Mouse (Mus musculus) thymus, adult 2 months (tissue): Measurements from ENCODE around the gene Nhp2.

Experiments used
- CTCF ChIP-seq: fragments of 200-500 bp; IDR thresholded peaks from 2 replicates; pipeline ENCODE4 v1.5.1; 2012; ENCODE audit warnings: mild to moderate bottlenecking, control low read depth, low read length, moderate library complexity, borderline replicate concordance; ENCODE audit not compliant: control insufficient read depth, poor library complexity, insufficient read depth; ENCODE audit errors: extremely low read depth
- POLR2A ChIP-seq: fragments of 200-500 bp; IDR thresholded peaks from 2 replicates; pipeline ENCODE4 v1.6.1; 2012; ENCODE audit warnings: mild to moderate bottlenecking, low read length, control low read depth, moderate library complexity; ENCODE audit not compliant: control insufficient read depth, poor library complexity, insufficient read depth; ENCODE audit errors: extremely low read depth

DNA sequence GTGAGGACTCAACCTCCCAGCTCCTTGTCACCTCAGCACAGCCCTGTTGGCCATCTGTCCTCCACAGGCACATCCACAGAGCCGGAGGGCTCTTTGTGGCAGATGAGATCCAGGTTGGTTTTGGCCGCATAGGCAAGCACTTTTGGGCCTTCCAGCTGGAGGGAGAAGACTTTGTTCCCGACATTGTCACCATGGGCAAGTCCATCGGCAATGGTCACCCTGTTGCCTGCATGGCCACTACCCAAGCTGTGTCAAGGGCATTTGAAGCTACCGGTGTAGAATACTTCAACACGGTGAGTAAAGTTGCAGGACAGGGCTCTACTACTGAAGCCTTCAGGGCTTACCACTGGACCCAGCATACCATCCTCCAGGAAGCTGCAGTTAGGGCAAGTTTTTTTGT is 25.7 kb upstream of the Nhp2 start:
- TF ChIP-seq CTCF: no peak
- no peak for TF ChIP-seq POLR2A
